Mouse (Mus musculus): ENCODE measurements around the gene Hrk. TPM values are rescaled to one million over a fixed set of nuclear protein-coding genes. Genes with fewer than 3 reads are reported as not detected.

Hrk gene
- polyA plus RNA-seq, 1 experiment from 2014 or later, result 1.8 TPM

GRCm38 (mm10) chr5:118197421-118197820 lies 33.0 kb downstream of the Hrk start:
- peaks cover 16% of the 10 kb centered on the region for H3K4me1 ChIP-seq
- 77% methylated on average over 13 of the region's 13 CpGs for WGBS
- peaks cover 18% of the 10 kb centered on the region; the same call in 1 of the 2 replicates for H3K36me3 ChIP-seq
- no peak overlapping the region for H3K9ac ChIP-seq
- peaks cover 3% of the 10 kb centered on the region; the same call in 1 of the 2 replicates for H3K27me3 ChIP-seq
- no peaks in the 10 kb centered on the region for H3K9me3 ChIP-seq (replicated peaks)
- no peak overlapping the region for H3K4me3 ChIP-seq
- no peak overlapping the region for H3K4me2 ChIP-seq (replicated peaks)
- no peak for ATAC-seq (ENCODE audit: low FRiP score)
- H3K27ac ChIP-seq, result no peak overlapping the region

- no peak for ATAC-seq (ENCODE audit: low FRiP score)
- no peaks in the 10 kb centered on the region; the same call in 1 of the 2 replicates for H3K27me3 ChIP-seq
- H3K4me1 ChIP-seq, result peaks cover 7% of the 10 kb centered on the region
- H3K4me2 ChIP-seq (replicated peaks), result no peak overlapping the region
- 58% methylated on average over 5 of the region's 5 CpGs for WGBS
- no peak overlapping the region for H3K4me3 ChIP-seq
- no peaks in the 10 kb centered on the region for H3K9me3 ChIP-seq (replicated peaks)
- H3K9ac ChIP-seq, result no peak overlapping the region
- no peak overlapping the region for H3K27ac ChIP-seq
- peaks cover 20% of the 10 kb centered on the region; the same call in 1 of the 2 replicates for H3K36me3 ChIP-seq
Observed at GRCm38 (mm10) chr5:118199670-118200069, 35.2 kb downstream of the Hrk start.

- H3K9me3 ChIP-seq (replicated peaks), result no peaks in the 10 kb centered on the region
- no peak overlapping the region for H3K9ac ChIP-seq
- 60% methylated on average over 16 of the region's 16 CpGs for WGBS
- ATAC-seq (ENCODE audit: low FRiP score), result no peak
- no peak overlapping the region for H3K4me2 ChIP-seq (replicated peaks)
- peaks cover 24% of the 10 kb centered on the region for H3K4me1 ChIP-seq
- H3K36me3 ChIP-seq, result peaks cover 19% of the 10 kb centered on the region; the same call in 1 of the 2 replicates
- H3K27ac ChIP-seq, result 0 out of 2 replicates have a peak overlapping the region, but pooled peaks have one; percentile 23
- no peaks in the 10 kb centered on the region; the same call in 1 of the 2 replicates for H3K27me3 ChIP-seq
- no peak overlapping the region for H3K4me3 ChIP-seq
Observed at GRCm38 (mm10) chr5:118204675-118205440, 40.4 kb downstream of the Hrk start.

- H3K27me3 ChIP-seq, result no peaks in the 10 kb centered on the region; the same call in 1 of the 2 replicates
- H3K36me3 ChIP-seq, result peaks cover 13% of the 10 kb centered on the region; the same call in 1 of the 2 replicates
- no peak overlapping the region for H3K4me3 ChIP-seq
- 43% methylated on average over 8 of the region's 8 CpGs for WGBS
- ATAC-seq (ENCODE audit: low FRiP score), result no peak
- no peak overlapping the region for H3K9ac ChIP-seq
- H3K4me1 ChIP-seq, result peaks cover 20% of the 10 kb centered on the region; the same call in 1 of the 2 replicates
- H3K4me2 ChIP-seq (replicated peaks), result no peak overlapping the region
- no peak overlapping the region for H3K27ac ChIP-seq
- H3K9me3 ChIP-seq (replicated peaks), result no peaks in the 10 kb centered on the region
Observed at GRCm38 (mm10) chr5:118205852-118206251, 41.4 kb downstream of the Hrk start.

GRCm38 (mm10) chr5:118214012-118214411 lies 49.6 kb downstream of the Hrk start:
- Histone ChIP-seq H3K27me3 (no peaks in the 10 kb centered on the region), H3K4me2 (replicated peaks) (peak overlapping the region; percentile 75), H3K4me1 (peaks cover 20% of the 10 kb centered on the region), H3K9ac (peak overlapping the region; percentile 61; the same call in 1 of the 2 replicates), H3K4me3 (peak overlapping the region; percentile 34), H3K9me3 (replicated peaks) (no peaks in the 10 kb centered on the region), H3K36me3 (peaks cover 17% of the 10 kb centered on the region), H3K27ac (0 out of 2 replicates have a peak overlapping the region, but pooled peaks have one; percentile 31)
- ATAC-seq (ENCODE audit: low FRiP score), result peak; percentile 61
- 26% methylated on average over 5 of the region's 5 CpGs for WGBS

- H3K4me1 ChIP-seq, result peaks cover 20% of the 10 kb centered on the region
- H3K27me3 ChIP-seq, result no peaks in the 10 kb centered on the region
- H3K27ac ChIP-seq, result peak overlapping the region; percentile 31; the same call in 1 of the 2 replicates
- peak overlapping the region; percentile 34 for H3K4me3 ChIP-seq
- ATAC-seq (ENCODE audit: low FRiP score), result peak; percentile 81
- WGBS, result 9% methylated on average over 24 of the region's 24 CpGs
- peak overlapping the region; percentile 75 for H3K4me2 ChIP-seq (replicated peaks)
- H3K9ac ChIP-seq, result peak overlapping the region; percentile 61
- H3K36me3 ChIP-seq, result peaks cover 18% of the 10 kb centered on the region
- H3K9me3 ChIP-seq (replicated peaks), result no peaks in the 10 kb centered on the region
Observed at GRCm38 (mm10) chr5:118214418-118215154, 50.1 kb downstream of the Hrk start.

GRCm38 (mm10) chr5:118217410-118217809 lies 53.0 kb downstream of the Hrk start:
- Histone ChIP-seq H3K27ac (peak overlapping the region; percentile 40; the same call in 1 of the 2 replicates), H3K9ac (no peak overlapping the region), H3K27me3 (no peaks in the 10 kb centered on the region), H3K9me3 (replicated peaks) (no peaks in the 10 kb centered on the region), H3K4me1 (peaks cover 20% of the 10 kb centered on the region), H3K36me3 (peaks cover 28% of the 10 kb centered on the region), H3K4me3 (no peak overlapping the region), H3K4me2 (replicated peaks) (no peak overlapping the region)
- ATAC-seq (ENCODE audit: low FRiP score), result no peak
- 67% methylated on average over 6 of the region's 6 CpGs for WGBS

GRCm38 (mm10) chr5:118223142-118223757 lies 58.8 kb downstream of the Hrk start:
- peaks cover 8% of the 10 kb centered on the region for H3K4me1 ChIP-seq
- H3K9me3 ChIP-seq (replicated peaks), result no peaks in the 10 kb centered on the region
- H3K4me3 ChIP-seq, result no peak overlapping the region
- peaks cover 46% of the 10 kb centered on the region for H3K36me3 ChIP-seq
- 52% methylated on average over 9 of the region's 9 CpGs for WGBS
- H3K9ac ChIP-seq, result no peak overlapping the region
- peak; percentile 83 for ATAC-seq (ENCODE audit: low FRiP score)
- H3K27ac ChIP-seq, result peak overlapping the region; percentile 66
- H3K4me2 ChIP-seq (replicated peaks), result no peak overlapping the region
- H3K27me3 ChIP-seq, result no peaks in the 10 kb centered on the region

- no peak overlapping the region for H3K9ac ChIP-seq
- H3K27ac ChIP-seq, result no peak overlapping the region
- ATAC-seq (ENCODE audit: low FRiP score), result no peak
- no peaks in the 10 kb centered on the region for H3K4me1 ChIP-seq
- peaks cover 62% of the 10 kb centered on the region for H3K36me3 ChIP-seq
- no peak overlapping the region for H3K4me2 ChIP-seq (replicated peaks)
- H3K4me3 ChIP-seq, result no peak overlapping the region
- WGBS, result 96% methylated on average over 13 of the region's 13 CpGs
- no peaks in the 10 kb centered on the region for H3K9me3 ChIP-seq (replicated peaks)
- H3K27me3 ChIP-seq, result no peaks in the 10 kb centered on the region
Observed at GRCm38 (mm10) chr5:118230071-118230611, 65.7 kb downstream of the Hrk start.

- no peak overlapping the region for H3K27ac ChIP-seq
- no peak overlapping the region for H3K4me3 ChIP-seq
- no peak for ATAC-seq (ENCODE audit: low FRiP score)
- H3K9ac ChIP-seq, result no peak overlapping the region
- H3K4me1 ChIP-seq, result no peaks in the 10 kb centered on the region
- H3K4me2 ChIP-seq (replicated peaks), result no peak overlapping the region
- WGBS, result 84% methylated on average over 12 of the region's 12 CpGs
- peaks cover 80% of the 10 kb centered on the region for H3K36me3 ChIP-seq
- H3K9me3 ChIP-seq (replicated peaks), result no peaks in the 10 kb centered on the region
- H3K27me3 ChIP-seq, result no peaks in the 10 kb centered on the region
Observed at GRCm38 (mm10) chr5:118236891-118237290, 72.4 kb downstream of the Hrk start.

Measured in hindbrain, embryonic 12.5 days (tissue).